Mouse (Mus musculus) thymus, postnatal 4 days (tissue): ENCODE measurements around the gene Ezh2.
"Not testable (repeated sequence)": the region's sequence is repeated elsewhere in the genome, so short reads cannot be mapped to it uniquely, and the experiment has no call there.

Experiments
- DNase-seq: peaks from one replicate; pipeline ENCODE4 v3.0.0; 2021

Ezh2 gene

DNA sequence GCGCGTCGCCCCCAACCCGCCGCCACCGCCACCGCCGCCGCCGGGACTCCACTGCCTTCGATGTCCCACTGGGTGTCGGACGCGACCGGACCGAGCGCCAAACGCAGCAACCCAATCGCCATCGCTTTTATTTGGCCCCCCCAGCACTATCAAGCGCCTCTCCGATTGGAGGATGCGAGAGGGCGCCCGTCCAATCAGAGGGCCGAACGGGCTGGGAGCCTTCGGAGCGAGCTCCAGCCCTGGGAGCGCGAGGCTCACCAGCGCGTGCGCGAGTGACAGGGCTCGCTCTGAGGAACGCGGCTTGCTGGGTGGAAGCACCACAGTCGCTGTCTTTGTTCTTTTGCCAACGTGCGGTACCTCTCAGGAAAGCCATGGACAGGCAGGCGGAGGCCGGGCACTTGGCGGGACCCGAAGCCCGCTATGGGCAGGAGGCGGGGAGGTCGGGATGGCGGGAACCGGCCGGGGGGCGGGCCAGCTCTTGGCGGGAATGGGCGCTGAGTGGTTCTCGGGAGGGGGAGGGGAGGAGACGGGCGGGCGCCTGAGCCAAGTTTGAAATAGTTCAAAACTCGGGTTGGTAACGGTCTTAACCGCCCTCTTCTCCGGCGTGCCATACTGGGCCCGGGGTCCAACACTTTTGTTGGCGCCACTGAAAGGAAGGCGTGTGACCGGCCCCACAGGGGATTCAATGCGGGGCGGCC, at the start of gene Ezh2:
Ezh2 (minus strand) TSS at position 416 of the 698 bp plus-strand sequence.
- DNase-seq, result peak; percentile 95

DNA sequence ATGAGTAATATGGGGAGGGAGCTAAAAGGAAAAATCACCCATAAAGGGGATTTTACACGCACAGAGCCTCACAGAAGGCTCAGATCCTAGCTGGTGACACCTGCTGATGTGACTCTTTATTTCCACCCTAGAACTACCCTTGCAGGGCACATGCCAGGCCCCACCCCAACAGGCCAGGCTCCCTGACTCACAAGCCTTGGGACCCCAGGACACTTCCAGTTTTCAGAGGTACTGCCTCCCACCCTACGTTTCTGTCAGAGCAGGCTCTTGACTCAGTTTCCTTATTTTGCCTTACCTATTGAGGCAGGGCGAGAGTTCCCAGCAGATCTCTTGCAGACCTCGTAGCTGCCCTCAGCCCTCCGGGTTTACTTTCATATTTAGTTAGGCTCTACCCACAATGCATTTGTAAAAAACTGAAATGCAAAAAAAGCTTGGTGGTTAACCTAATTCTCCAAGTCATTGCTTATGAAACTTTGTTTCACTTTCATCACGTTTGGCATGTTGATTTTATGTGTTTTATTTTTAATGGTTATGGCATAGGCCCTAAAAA, 41.5 kb upstream of the Ezh2 start:
- DNase-seq, result peak; percentile 74

- DNase-seq, result no peak
These were observed 40.9 kb upstream of the Ezh2 start for GRCm38 (mm10) chr6:47635995-47636526.

DNA sequence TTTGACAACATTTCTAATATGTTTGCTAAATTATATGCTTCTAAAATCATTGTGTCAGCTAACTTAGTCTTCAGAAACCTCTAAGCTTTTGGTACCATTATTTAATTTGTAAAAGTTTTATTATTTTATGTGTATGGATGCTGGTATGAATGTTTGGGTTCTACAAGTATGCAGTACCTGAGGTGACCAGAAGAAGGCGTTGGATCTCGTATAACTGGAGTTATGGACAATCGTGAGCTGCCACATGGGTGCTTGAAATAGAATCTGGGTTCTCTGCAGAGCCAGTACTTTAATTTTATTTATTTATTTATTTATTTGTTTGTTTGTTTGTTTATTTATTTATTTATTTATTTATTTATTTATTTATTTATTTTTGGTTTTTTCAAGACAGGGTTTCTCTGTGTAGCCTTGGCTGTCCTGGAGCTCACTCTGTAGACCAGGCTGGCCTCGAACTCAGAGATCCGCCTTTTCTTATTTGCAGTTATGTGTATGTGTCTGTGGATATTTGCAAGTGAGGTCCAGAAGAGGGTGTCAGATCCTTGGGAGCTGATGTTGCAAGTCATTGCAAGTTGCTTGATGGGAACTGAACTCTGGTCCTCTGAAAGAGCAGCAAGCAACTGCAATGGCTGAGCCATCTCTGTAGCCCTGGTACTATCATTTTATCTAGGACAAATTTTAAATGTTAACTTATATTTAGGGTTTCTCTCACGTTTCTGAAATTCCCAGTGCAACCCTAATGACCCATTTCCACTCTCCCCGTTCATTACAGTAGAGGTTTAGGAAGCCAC, 40.3 kb upstream of the Ezh2 start:
- peak; percentile 38 for DNase-seq

DNA sequence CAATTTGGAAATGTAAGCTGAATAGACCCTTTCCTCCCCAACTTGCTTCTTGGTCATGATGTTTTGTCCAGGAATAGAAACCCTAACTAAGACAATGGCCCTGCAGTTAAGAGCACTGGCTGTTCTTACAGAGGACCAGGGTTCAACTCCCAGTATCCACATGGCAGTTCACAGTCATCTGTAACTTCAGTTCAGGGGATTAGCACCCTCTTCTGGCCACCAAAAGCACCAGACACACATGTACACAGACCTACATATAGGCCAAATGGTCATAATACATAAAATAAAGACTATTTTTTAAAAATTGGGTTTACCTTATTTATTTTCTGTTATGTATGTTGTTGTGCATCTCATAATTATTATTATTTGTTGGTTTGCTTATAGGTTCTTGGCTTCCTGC, 38.3 kb upstream of the Ezh2 start:
- peak; percentile 40 for DNase-seq

GRCm38 (mm10) chr6:47630061-47630460, 34.9 kb upstream of the Ezh2 start:
- not testable (repeated sequence) for DNase-seq

DNA sequence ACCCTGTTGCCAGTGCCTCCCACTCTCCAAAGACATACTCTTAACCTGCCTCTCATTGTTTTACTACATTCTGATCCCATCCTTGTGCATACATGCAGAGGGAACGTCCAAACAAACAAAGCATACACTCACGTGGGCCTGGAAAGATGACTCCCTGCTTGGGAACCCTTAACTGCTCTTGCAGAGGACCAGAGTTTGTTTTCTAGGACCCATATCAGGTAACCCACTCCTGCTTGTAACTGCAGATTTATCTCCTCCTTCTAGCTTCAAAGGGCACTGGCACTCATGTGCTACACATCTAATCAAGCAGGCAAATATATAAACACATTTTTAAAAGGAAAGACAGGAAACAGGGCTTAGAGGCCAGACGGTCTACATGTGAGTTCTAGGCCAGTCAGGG, 32.8 kb upstream of the Ezh2 start:
- DNase-seq, result no peak

DNA sequence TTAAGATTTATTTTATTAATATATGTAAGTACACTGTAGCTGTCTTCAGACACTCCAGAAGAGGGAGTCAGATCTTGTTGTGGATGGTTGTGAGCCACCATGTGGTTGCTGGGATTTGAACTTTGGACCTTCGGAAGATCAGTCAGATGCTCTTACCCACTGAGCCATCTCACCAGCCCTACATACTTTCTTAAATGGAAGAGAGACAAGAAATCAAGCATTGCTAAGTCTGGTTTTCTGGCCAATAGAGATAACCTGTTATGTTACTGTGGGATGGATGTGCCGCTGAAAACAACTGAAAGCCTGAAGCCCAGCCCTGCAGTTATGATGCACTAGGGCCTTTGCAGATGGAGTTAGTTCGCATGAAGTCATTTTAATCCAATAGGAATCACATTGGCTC, 31.8 kb upstream of the Ezh2 start:
- DNase-seq, result not testable (repeated sequence)

DNA sequence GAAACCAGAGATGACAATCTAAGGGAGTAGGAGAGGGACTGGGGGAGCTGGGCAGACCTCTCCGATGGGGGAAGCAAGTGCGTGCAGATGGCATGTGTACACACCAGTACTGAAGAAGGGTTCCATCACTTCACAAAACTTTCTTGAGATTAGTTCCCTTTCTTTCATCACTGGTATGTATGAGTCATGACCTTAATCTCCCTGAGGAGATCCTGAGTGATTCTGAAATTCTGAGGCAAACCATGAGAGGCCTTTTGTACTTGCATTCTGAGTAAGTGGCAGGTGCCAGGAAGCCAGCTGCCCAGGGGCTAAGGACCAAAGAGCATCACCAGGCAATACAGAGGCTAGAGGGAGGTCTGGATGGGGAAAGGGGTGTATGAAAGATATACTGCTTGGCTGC, 25.9 kb upstream of the Ezh2 start:
- no peak for DNase-seq

DNA sequence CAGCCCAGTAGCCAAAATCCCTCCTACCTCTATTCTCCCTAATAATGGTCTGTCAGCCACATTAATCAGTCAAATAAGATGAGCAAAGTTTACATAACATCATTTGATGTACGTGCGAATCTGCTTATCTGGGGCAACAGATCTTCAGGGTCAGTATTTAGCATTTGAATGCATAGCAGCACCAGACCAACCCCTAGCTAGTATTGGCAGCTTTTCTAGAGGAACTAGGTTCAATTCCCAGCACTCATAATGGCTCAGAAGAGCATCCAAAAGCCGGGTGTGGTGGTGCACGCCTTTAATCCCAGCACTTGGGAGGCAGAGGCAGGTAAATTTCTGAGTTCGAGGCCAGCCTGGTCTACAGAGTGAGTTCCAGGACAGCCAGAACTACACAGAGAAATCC, 13.2 kb upstream of the Ezh2 start:
- not testable (repeated sequence) for DNase-seq

DNA sequence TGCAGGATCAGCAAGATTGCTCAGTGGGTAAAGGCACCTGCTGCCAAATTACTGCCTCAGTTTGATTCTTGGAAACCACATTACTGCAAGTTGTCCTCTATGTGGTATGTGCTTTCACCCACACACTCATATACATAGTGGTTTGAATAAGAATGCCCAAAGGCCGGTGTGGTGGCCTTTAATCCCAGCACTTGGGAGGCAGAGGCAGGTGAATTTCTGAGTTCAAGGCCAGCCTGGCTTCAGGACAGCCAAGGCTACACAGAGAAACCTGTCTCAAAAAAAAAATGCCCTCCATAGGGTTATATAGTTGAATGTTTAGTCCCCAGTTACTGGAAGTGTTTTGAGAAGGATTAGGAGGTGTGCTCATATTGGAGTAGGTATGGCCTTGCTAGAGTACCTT, 6.8 kb upstream of the Ezh2 start:
- DNase-seq, result no peak

DNA sequence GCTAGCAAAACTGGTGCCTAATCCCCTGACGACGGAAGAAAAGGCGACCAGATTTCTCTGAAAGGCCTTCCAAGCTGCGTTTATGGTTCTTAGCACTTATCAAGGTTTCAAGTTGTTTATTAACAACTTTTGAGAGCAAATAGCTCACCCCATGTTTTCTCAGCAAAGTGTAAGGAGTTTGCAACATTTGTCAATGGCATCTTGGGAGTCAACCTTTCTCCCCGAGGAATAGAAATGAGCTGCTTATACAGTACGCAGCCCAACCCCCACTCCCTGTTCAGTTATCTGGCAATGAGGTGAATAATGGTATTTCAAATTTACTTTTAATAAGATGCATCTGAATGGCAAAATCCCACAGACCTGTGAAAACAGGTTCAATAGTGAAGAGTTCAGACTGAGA, 555 bp upstream of the Ezh2 start:
- DNase-seq, result peak; percentile 43

DNA sequence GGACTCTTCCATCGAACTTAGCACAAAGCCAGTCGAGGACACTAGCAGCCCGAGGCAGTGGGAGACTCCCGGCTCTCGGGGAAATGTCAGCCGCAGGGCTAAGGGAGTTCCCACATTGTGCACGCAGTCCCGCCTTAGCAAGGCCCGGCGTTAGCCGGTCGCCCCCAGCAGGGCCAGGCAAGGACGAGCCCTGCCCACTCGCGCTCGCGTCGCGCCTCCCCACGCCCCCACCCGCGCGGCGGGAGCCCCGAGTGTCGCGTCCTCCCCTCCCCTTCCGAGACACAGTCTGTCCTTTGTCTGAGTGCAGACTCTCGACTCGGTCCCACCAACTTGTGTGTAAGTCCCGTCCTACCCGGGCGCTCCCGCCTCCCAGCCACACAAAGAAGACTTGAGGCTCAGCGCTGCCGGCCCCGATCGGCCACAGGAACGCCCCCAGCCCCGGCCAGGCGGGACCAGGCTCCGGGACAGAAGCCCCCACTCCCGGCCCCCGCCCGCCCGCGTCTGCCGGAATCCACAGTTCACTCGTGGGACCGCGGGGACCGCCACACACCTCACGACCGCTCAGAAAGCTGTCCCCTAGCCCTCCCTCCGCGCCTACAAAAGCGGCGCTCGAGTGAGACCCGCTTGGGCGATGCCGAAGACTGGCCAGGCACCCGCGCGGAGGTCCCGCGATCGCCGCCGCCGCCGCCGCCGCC, 853 bp downstream of the Ezh2 start:
- DNase-seq, result peak; percentile 81

DNA sequence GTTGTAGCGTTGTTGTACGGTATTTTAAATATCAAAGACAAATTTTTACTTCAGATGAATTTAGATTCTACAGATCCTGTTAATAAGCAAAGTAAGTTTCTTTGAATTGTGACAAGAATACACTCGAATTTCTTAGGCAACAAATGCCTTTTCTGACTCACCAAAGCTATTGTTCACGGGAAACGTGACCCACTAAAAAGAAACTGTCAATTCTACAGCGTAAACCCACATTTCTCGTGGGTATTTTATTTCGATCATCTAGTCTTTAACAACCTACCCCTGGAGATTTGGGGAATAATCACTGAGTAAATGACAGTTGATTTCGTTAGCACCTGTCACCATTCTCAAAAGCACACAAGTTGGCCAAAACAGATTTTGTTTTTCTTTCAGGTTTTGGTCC, 1.6 kb downstream of the Ezh2 start:
- no peak for DNase-seq

DNA sequence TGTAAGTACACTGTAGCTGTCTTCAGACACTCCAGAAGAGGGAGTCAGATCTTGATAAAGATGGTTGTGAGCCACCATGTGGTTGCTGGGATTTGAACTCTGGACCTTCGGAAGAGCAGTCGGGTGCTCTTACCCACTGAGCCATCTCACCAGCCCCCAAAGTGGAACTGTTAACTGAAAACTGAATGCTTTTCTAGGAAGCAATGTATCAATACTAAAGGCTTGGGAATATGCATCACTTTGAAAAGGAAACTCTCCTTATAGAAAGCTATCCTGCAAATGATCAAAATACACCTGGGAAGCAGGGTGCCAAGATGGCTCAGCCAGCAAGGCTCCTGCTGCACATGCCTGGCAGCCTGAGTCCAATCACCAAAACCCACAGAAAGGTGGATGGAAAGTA, 7.8 kb downstream of the Ezh2 start:
- DNase-seq, result not testable (repeated sequence)

GRCm38 (mm10) chr6:47572887-47573286, 22.3 kb downstream of the Ezh2 start:
- DNase-seq, result no peak

DNA sequence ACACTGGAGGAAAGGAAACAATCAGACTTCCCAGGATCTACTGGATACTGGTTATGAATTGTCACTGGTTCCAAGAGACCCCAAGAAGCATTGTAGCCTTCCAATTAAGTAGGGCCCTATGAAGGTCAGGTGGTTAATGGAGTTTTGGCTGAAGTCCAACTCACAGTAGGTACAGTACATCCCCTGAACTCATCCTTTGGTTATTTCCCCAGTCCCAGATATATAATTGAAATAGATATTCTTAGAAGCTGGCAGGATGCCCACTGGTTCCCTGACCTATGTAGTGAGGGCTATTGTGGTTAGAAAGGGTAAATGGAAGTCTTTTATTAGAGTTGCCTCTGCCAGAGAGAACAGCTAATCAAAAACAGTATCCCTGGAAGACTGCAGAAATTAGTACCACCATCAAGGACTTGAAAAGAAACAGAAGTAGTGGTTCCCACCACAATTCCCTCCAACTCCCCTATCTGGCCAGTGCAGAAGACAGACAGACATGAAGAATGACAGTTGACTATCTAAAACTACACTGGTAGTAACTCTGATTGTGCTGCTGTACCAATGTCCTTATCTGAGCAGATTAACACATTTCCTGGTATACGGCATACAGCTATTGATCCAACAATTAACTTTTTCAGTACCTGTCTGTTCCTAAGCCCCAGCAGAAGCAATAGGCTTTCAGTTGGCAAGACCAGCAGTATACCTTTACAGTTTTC, 29.7 kb downstream of the Ezh2 start:
- DNase-seq, result no peak

GRCm38 (mm10) chr6:47561426-47561825, 33.7 kb downstream of the Ezh2 start:
- DNase-seq, result no peak

DNA sequence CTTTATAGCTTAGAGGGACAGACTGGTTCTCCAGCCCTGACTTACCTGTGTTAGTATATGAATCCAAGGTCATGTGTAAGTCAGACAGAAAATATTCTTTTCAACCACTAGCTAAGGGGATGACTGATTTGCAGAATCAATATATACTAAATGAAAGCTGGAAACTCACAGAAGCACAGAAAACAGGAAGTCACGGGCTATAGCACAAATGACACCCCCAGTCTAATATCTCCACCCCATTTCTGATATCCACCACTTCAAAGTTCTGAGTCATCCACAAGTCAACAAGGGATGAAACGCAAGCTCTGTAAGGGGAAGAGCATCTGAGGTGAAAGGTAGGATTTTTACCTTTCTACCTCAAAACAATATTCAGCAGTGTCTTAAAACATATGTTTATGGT, 34.3 kb downstream of the Ezh2 start:
- no peak for DNase-seq

DNA sequence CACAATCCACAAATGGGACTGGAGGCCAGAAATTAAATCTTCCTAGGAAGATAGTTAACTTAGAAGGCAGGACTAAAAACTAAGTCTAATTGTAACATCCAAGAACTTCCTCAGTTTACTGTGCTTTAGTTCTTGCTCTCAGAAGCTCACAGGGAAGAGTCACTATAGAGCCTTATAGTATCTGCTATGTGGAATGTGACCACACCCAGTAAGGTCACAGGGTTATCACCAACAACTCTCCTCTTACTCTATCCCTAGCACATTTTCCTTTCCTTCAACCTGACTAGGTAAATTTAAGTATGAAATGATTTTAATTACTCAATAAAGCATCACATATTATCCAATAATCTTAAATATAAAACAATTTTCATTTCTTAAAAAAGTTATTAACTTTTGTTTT, 34.7 kb downstream of the Ezh2 start:
- DNase-seq, result no peak

DNA sequence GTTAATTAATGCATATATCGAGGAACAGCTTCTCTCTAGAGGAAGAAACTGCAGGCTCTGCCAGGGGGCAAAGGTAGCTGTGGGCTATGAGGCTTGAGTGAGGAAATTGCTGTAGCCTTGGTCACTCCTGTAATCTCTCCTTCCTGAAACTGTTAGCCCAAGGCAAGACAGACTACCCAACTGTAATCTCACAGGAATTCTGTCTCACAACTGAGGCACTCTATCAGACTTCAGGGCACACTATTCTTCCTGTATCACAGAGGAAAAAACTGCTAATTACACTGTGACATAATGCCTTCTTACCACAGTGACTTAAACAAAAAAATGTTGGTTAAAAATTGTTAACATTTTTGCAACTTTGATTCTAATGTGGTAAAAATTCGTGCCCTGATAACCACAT, 35.9 kb downstream of the Ezh2 start:
- no peak for DNase-seq

- DNase-seq, result no peak
These were observed 42.9 kb downstream of the Ezh2 start for GRCm38 (mm10) chr6:47552280-47552679.

- no peak for DNase-seq
These were observed 59.8 kb downstream of the Ezh2 start for GRCm38 (mm10) chr6:47535333-47535732.
